Mouse (Mus musculus) bone marrow macrophage, adult 2 months (primary cell): ENCODE measurements around the gene Pradc1.

Experiments used
- CTCF ChIP-seq: IDR thresholded peaks from 2 replicates; pipeline ENCODE4 v1.5.1; 2012; ENCODE audit warnings: low read depth, mild to moderate bottlenecking, low read length, moderate library complexity
- POLR2A ChIP-seq: IDR thresholded peaks from 2 replicates; pipeline ENCODE4 v1.6.1; 2012; ENCODE audit warnings: mild to moderate bottlenecking, low read depth, low read length, borderline replicate concordance

GRCm38 (mm10) chr6:85431274-85431841, 20.4 kb downstream of the Pradc1 start:
- TF ChIP-seq CTCF, result no peak
- no peak for TF ChIP-seq POLR2A
